Mouse (Mus musculus): ENCODE data around the gene Cyp2c23. TPM values are rescaled to one million over a fixed set of nuclear protein-coding genes. Genes with fewer than 3 reads are reported as not detected.
A peak's percentile ranks its signal among the peaks of the same experiment; 100 is the strongest.

Cyp2c23 gene
- 0.11 TPM in 1 of 2 replicates, not detected in the other for polyA plus RNA-seq (2014; fragmentation: Nextera tagmentation; extraction: Ambion mirVana)

DNA sequence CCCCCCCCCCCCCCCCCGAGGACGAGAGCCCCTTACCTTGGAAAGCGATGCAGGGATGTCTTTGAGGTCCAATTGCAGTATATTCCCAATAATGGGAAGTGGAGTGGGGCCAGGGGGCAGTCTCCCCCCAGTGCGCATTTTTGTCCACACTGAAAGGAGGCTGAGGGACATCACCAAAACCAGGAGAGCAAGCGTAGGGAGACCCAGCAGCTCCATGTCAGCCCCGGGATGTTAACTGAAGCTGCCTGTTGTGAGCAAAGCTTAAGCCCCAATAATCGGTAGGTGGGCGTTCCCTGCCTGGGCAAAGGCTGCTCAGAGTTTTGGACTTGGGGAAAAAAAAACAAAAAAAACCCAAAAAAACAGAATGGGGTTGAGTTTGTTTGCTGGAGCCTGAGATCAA, at the start of gene Cyp2c23:
TSS of gene Cyp2c23 (minus strand) at position 237 of the 400 bp plus-strand sequence.
- Histone ChIP-seq H3K27ac (ENCODE audit: low read depth, low read length) (no peak within 1 kb of the TSS), H3K4me3 (ENCODE audit: low read depth, low read length) (no peak within 1 kb of the TSS), H3K4me2 (ENCODE audit: low read length) (no peak within 1 kb of the TSS), H3K4me1 (ENCODE audit: control insufficient read depth, insufficient read depth, low read length) (no peaks in the 10 kb centered on the region), H3K9ac (ENCODE audit: low read length) (no peak within 1 kb of the TSS), H3K36me3 (ENCODE audit: control insufficient read depth, insufficient read depth, low read length) (peaks cover 3% of the 10 kb centered on the region; the same call in 1 of the 2 replicates), H3K9me3 (replicated peaks; ENCODE audit: control insufficient read depth, low read length) (no peaks in the 10 kb centered on the region), H3K27me3 (replicated peaks; ENCODE audit: control insufficient read depth, insufficient read depth, low read length) (no peaks in the 10 kb centered on the region)
- DNase-seq (ENCODE audit: low spot score) (no peak), ATAC-seq (no peak)
- WGBS = 70% methylated on average over 8 of the region's 8 CpGs

DNA sequence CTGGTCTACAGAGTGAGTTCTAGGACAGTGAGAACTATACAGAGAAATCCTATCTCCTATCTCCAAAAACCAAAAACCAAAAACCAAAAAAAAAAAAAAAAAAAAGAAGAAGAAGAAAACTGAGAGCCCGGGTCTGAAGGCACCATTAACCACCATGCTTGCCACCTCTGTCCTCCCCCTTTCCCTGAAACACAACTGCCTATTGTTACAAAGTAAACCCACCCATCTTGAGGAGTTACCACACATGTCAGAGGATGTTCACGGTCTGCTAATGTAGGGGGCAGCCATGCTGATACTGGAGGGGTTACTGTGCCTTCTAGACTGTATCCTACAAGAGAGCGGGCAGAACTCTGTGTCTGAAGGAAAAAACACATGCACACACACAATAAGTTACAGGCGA, 48.0 kb upstream of the Cyp2c23 start:
- Histone ChIP-seq H3K4me3 (ENCODE audit: low read depth, low read length) (no peak overlapping the region), H3K27ac (ENCODE audit: low read depth, low read length) (no peak overlapping the region), H3K9me3 (replicated peaks; ENCODE audit: control insufficient read depth, low read length) (no peaks in the 10 kb centered on the region), H3K4me2 (ENCODE audit: low read length) (no peak overlapping the region), H3K27me3 (replicated peaks; ENCODE audit: control insufficient read depth, insufficient read depth, low read length) (no peaks in the 10 kb centered on the region), H3K4me1 (ENCODE audit: control insufficient read depth, insufficient read depth, low read length) (no peaks in the 10 kb centered on the region), H3K36me3 (ENCODE audit: control insufficient read depth, insufficient read depth, low read length) (peaks cover 61% of the 10 kb centered on the region), H3K9ac (ENCODE audit: low read length) (no peak overlapping the region)
- WGBS = 90% methylated on average over 4 of the region's 4 CpGs
- DNase-seq (ENCODE audit: low spot score) (no peak), ATAC-seq (no peak)

DNA sequence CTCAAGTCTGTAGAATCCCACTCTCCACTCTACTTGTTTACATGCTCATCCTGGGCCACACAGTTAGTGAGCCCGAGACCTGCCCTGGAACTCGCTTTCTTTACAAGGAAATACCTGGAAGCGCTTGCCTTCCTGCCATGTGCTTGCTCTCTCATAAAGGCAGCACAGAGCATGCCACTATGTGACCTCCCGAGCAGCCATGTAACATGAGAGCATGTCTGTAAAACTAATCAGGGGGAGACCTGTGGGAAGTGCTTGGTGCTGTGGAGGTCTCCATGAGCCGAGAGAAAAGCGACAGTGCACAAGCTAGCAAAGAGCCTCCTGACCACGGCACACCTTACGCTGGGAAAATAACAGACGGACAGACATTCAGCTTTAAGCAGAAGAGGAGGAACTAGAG, 47.4 kb upstream of the Cyp2c23 start:
- H3K9ac ChIP-seq (ENCODE audit: low read length) = no peak overlapping the region
- H3K9me3 ChIP-seq (replicated peaks; ENCODE audit: control insufficient read depth, low read length) = no peaks in the 10 kb centered on the region
- WGBS = 92% methylated on average over 9 of the region's 9 CpGs
- no peak overlapping the region for H3K27ac ChIP-seq (ENCODE audit: low read depth, low read length)
- DNase-seq (ENCODE audit: low spot score) (no peak), ATAC-seq (no peak)
- H3K27me3 ChIP-seq (replicated peaks; ENCODE audit: control insufficient read depth, insufficient read depth, low read length) = no peaks in the 10 kb centered on the region
- H3K36me3 ChIP-seq (ENCODE audit: control insufficient read depth, insufficient read depth, low read length) = peaks cover 61% of the 10 kb centered on the region
- H3K4me1 ChIP-seq (ENCODE audit: control insufficient read depth, insufficient read depth, low read length) = no peaks in the 10 kb centered on the region
- H3K4me3 ChIP-seq (ENCODE audit: low read depth, low read length) = no peak overlapping the region
- no peak overlapping the region for H3K4me2 ChIP-seq (ENCODE audit: low read length)

DNA sequence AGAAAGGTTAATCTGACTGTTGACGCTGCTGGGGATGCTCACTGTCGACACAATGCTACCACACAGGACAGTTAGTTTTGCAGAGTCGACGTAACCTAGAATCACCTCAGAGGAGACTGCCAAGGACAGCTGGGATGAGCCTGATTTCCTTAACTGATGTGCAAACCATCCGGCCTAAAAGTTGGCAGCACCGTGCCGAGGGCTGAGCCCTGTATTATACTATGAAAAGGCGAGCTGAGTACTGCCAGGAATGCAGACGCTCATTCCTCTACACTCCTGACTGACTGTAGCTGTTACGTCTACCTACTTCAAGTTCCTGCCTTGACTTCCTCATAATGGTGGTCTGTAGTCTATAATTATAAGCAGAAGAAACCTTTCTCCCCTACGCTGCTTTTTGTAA, 46.0 kb upstream of the Cyp2c23 start:
- H3K4me3 ChIP-seq (ENCODE audit: low read depth, low read length) = no peak overlapping the region
- H3K4me2 ChIP-seq (ENCODE audit: low read length) = no peak overlapping the region
- ATAC-seq (no peak), DNase-seq (ENCODE audit: low spot score) (no peak)
- no peaks in the 10 kb centered on the region for H3K27me3 ChIP-seq (replicated peaks; ENCODE audit: control insufficient read depth, insufficient read depth, low read length)
- H3K4me1 ChIP-seq (ENCODE audit: control insufficient read depth, insufficient read depth, low read length) = no peaks in the 10 kb centered on the region
- H3K9ac ChIP-seq (ENCODE audit: low read length) = no peak overlapping the region
- no peaks in the 10 kb centered on the region for H3K9me3 ChIP-seq (replicated peaks; ENCODE audit: control insufficient read depth, low read length)
- no peak overlapping the region for H3K27ac ChIP-seq (ENCODE audit: low read depth, low read length)
- 86% methylated on average over 11 of the region's 11 CpGs for WGBS
- H3K36me3 ChIP-seq (ENCODE audit: control insufficient read depth, insufficient read depth, low read length) = peaks cover 51% of the 10 kb centered on the region

DNA sequence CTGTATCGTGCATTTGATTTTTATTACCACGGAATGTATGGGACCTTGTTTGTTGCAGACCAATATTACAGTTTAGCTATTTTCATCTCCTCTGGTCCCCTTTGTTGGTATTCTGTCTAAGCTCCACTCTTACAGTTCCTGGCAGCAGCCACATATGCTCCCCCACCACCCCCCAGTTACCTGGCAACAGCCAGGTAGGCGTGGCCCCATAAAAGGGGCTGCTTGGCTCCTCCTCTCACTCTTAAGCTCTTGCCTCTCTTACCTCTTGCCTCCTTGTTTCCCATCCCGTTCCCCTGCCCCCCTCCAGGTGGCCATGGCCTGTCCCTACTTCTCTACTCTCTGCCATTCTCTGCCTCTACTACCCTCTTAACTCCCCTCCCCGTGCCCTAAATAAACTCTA, 42.2 kb upstream of the Cyp2c23 start:
- H3K27me3 ChIP-seq (replicated peaks; ENCODE audit: control insufficient read depth, insufficient read depth, low read length) = no peaks in the 10 kb centered on the region
- H3K4me3 ChIP-seq (ENCODE audit: low read depth, low read length) = no peak overlapping the region
- H3K36me3 ChIP-seq (ENCODE audit: control insufficient read depth, insufficient read depth, low read length) = peaks cover 20% of the 10 kb centered on the region
- WGBS = 63% methylated on average over 5 of the region's 5 CpGs
- H3K4me2 ChIP-seq (ENCODE audit: low read length) = no peak overlapping the region
- ATAC-seq (no peak), DNase-seq (ENCODE audit: low spot score) (peak; percentile 4)
- no peak overlapping the region for H3K9ac ChIP-seq (ENCODE audit: low read length)
- no peaks in the 10 kb centered on the region for H3K9me3 ChIP-seq (replicated peaks; ENCODE audit: control insufficient read depth, low read length)
- H3K27ac ChIP-seq (ENCODE audit: low read depth, low read length) = no peak overlapping the region
- 0 out of 2 replicates have a peak, but pooled peaks cover 3% of the 10 kb centered on the region for H3K4me1 ChIP-seq (ENCODE audit: control insufficient read depth, insufficient read depth, low read length)

DNA sequence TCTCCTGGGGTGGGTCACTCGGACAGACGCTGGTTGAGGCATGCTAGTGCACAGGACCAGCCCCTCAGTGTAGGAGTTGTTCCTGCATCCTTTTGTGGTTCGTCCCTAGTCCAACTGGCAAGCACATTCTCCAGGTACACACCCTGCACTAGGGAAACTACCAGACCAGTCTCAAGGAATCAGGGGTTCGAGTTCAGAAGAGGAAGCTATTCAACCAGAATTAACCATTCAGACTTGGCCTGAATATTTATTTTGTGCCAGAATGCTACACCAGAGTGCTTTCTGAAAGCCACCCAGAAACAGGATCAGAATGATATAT, 40.9 kb upstream of the Cyp2c23 start:
- Histone ChIP-seq H3K9ac (ENCODE audit: low read length) (peak overlapping the region; percentile 79), H3K4me3 (ENCODE audit: low read depth, low read length) (peak overlapping the region; percentile 73), H3K9me3 (replicated peaks; ENCODE audit: control insufficient read depth, low read length) (no peaks in the 10 kb centered on the region), H3K4me2 (ENCODE audit: low read length) (peak overlapping the region; percentile 96), H3K27me3 (replicated peaks; ENCODE audit: control insufficient read depth, insufficient read depth, low read length) (no peaks in the 10 kb centered on the region), H3K4me1 (ENCODE audit: control insufficient read depth, insufficient read depth, low read length) (0 out of 2 replicates have a peak, but pooled peaks cover 3% of the 10 kb centered on the region), H3K27ac (ENCODE audit: low read depth, low read length) (peak overlapping the region; percentile 44; the same call in 1 of the 2 replicates), H3K36me3 (ENCODE audit: control insufficient read depth, insufficient read depth, low read length) (peaks cover 11% of the 10 kb centered on the region)
- DNase-seq (ENCODE audit: low spot score) (no peak), ATAC-seq (no peak)
- WGBS = 6% methylated on average over 4 of the region's 4 CpGs

DNA sequence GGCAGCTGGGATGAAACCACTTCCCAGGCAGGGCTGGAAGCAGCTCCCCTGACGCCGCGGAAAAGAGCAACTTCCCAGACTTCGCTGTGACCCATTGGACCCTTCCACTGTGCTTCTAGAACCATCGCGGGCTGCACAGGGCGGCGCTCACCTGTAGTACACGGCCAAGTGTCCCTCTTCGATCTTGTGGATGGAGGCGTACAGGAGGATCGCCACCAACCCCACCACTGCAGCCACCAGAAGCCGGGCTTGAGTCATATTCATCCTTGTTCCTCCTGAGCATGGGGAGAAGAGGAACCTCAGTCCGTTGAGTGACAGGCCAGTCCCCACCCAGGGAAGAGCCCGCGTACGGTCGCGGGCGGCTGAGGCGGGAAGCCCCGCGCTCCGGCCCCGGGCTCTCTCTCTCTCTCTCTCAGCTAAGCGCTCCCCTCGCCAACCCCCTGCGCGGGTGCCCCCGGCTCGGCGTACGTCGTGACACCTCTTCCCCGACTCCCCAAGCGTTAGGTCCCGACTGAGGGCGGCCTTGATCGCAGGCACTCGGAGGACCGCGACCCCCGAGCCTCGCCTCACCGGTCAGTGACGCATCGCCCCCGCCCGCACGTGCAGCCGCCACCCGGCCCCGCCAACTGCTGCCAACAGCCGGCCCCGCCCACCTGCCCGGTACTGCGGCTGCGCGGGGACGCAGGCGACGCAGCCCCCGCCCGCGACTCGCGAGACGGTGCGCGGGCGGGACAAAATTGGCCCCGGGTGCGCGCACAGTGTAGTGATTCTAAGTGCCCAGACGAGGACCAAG, 40.3 kb upstream of the Cyp2c23 start, which contains the start of gene Erlin1:
TSS of gene Erlin1 (minus strand) at position 665 of the 793 bp plus-strand sequence.
- no peaks in the 10 kb centered on the region for H3K9me3 ChIP-seq (replicated peaks; ENCODE audit: control insufficient read depth, low read length)
- peaks cover 15% of the 10 kb centered on the region for H3K36me3 ChIP-seq (ENCODE audit: control insufficient read depth, insufficient read depth, low read length)
- peak within 1 kb of the TSS; percentile 79 for H3K9ac ChIP-seq (ENCODE audit: low read length)
- H3K27me3 ChIP-seq (replicated peaks; ENCODE audit: control insufficient read depth, insufficient read depth, low read length) = no peaks in the 10 kb centered on the region
- DNase-seq (ENCODE audit: low spot score) (peak; percentile 92), ATAC-seq (peak; percentile 92)
- H3K27ac ChIP-seq (ENCODE audit: low read depth, low read length) = peak within 1 kb of the TSS; percentile 44; the same call in 1 of the 2 replicates
- peak within 1 kb of the TSS; percentile 73 for H3K4me3 ChIP-seq (ENCODE audit: low read depth, low read length)
- H3K4me2 ChIP-seq (ENCODE audit: low read length) = peak within 1 kb of the TSS; percentile 96
- WGBS = under 1% methylated on average over 61 of the region's 75 CpGs
- H3K4me1 ChIP-seq (ENCODE audit: control insufficient read depth, insufficient read depth, low read length) = 0 out of 2 replicates have a peak, but pooled peaks cover 3% of the 10 kb centered on the region

DNA sequence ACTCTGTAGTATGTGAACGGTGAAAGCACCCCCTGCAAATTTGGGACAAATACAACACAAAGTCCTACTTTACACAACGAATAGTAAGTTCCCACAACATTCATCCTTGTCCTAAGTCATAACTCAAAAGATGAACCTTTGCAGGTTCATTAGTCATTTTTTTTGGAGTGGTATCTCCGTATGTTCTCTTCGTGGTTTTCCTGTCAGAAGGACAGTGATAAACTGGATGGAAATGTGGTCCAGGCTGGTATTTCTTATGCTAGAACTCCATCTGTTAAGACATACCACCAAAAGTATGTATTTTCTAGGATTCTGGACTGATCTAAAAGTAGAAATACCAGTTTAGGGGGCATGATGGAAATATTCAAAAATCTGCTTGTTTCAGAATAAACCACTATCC, 39.2 kb upstream of the Cyp2c23 start:
- WGBS = 84% methylated on average over 4 of the region's 4 CpGs
- Histone ChIP-seq H3K4me2 (ENCODE audit: low read length) (peak overlapping the region; percentile 96), H3K27ac (ENCODE audit: low read depth, low read length) (no peak overlapping the region), H3K4me3 (ENCODE audit: low read depth, low read length) (0 out of 2 replicates have a peak overlapping the region, but pooled peaks have one; percentile 73), H3K4me1 (ENCODE audit: control insufficient read depth, insufficient read depth, low read length) (0 out of 2 replicates have a peak, but pooled peaks cover 3% of the 10 kb centered on the region), H3K36me3 (ENCODE audit: control insufficient read depth, insufficient read depth, low read length) (peaks cover 13% of the 10 kb centered on the region), H3K27me3 (replicated peaks; ENCODE audit: control insufficient read depth, insufficient read depth, low read length) (no peaks in the 10 kb centered on the region), H3K9ac (ENCODE audit: low read length) (no peak overlapping the region), H3K9me3 (replicated peaks; ENCODE audit: control insufficient read depth, low read length) (no peaks in the 10 kb centered on the region)
- no peak for DNase-seq (ENCODE audit: low spot score)
- ATAC-seq = no peak
